Mouse (Mus musculus) ovary, adult 2 months (tissue): Measurements from ENCODE around the gene Ret. TPM values are rescaled to one million over a fixed set of nuclear protein-coding genes. Genes with fewer than 3 reads are reported as not detected.

ENCODE experiments used
- polyA plus RNA-seq: library from polyadenylated mRNA; depleted of rRNA; stranded (reverse); fragments of >200 nt; gene quantifications from 2 replicates; pipeline ENCODE4 v1.2.3, GENCODE M21; 2012; rRNA removed

Ret gene
- 6.2 and 8.4 TPM in 2 replicates for polyA plus RNA-seq

DNA sequence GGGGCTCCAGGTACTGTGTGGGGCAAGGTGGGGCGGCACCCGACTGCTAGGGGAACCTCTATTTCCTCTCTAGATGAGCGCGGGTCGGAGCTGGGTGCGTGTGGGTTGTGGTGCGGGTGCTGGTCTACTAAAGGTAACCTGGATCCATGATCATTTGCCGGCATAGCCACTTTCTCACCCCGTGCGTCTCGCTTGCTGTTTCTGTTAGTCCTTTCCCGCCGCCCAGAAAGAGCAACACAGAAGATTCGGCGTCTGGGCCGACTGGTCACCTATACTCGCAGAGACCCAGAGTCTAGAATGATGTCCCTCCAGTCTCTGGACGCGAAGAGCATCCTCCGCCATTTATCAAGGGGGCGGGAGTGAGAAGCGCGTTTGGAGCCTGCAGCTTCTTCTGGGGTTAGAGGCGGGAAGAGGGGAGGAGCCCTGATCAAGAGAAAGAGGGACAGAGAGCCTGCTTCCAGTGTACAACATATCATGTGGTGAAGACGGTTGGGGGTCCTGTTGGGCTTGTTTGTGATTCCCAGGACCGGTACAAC, at the start of gene Ret:
Gene Ret (minus strand): TSS at position 279 of the 536 bp plus-strand sequence.

GRCm38 (mm10) chr6:118138731-118139709, 58.5 kb downstream of the Ret start, which contains the start of gene Csgalnact2:
Csgalnact2 (minus strand) TSS chr6:118139140.

Other genes with a start within 250 kb of the Ret start
- gene Rasgef1a, start 186.3 kb downstream of the Ret start, polyA plus RNA-seq = 0.54 and 0.81 TPM in 2 replicates
- gene Csgalnact2, start 58.6 kb downstream of the Ret start, polyA plus RNA-seq = 2.5 and 2.8 TPM in 2 replicates
- 3.3 and 3.4 TPM in 2 replicates for gene Bms1, start 221.8 kb upstream of the Ret start, polyA plus RNA-seq